Mouse (Mus musculus) frontal cortex, adult (tissue): ENCODE measurements at regions not wholly inside any gene's neighbourhood (a gene's known extent, or its start where the extent isn't known, plus 50 kb on each side); places are given as distances from the start of the nearest gene placed in this dataset.
A peak's percentile ranks its signal among the peaks of the same experiment; 100 is the strongest.

Experiments used
- ATAC-seq: cut with Nextera tagmentation; 2 replicates; pipeline ENCODE4 v1.9.2; 2017; ENCODE audit warnings: mild to moderate bottlenecking, moderate library complexity, mixed read lengths; ENCODE audit not compliant: low TSS enrichment

DNA sequence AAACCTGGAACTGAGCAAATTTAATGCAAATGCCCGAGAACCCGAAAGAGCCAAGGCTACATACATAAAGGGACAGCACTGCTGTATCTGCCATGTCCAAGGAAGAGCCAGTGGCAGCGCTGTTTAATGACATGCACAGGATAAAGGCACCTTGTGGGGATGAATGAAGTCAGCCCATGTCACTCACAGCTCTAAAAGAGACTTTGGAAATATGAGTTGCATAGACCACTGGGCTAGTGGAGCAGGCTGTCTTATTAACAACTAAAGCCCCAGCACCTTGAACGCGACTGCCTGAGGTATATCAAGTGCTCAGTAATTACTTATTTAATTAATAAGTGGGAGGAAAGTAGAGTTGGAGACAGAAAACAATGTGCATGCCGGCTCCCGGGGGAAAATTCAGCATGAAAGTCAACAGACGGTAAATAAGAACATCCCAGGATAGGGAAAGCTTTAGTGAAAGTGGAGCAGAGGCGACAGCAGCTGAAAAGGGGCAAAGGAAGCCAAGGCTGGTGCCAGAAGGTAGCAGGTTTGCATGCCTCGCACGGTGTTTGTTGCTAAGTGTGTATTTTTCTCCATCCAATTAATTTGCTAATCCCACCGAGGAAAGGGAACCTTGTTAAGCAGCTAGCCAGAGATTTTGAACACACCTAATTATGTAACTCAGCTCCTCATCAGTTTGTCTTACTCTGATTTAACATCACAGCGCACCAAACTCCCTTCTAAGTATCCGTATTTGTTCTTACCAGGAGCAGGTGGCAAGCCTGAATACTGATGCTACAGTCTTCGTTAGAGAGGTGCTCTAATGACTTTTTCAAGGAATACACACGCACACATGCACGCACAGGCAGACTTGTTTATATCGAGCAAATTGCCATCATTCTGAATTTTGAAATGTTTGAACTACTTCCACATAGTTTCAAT lies 167.4 kb downstream of the Triml1 start:
- ATAC-seq, result no peak

DNA sequence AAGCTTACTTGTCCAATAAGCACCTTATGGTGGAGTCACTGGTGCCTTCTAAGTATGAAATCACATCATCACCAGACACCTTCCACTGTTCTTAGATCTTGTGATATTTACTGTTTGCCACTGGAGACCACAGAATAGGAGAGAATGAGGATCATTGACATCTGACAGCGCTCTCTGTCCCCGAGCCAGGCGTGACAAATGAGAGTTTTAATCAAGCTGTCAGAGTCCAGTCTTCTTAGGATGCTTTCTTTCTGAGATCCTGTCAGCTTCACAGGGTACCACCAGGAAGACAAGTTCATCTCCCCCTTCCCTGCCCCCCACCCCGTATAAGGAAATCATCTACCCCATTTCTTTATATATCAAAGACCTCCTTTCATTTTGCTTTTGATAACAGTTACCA lies 168.7 kb downstream of the Triml1 start:
- no peak for ATAC-seq

DNA sequence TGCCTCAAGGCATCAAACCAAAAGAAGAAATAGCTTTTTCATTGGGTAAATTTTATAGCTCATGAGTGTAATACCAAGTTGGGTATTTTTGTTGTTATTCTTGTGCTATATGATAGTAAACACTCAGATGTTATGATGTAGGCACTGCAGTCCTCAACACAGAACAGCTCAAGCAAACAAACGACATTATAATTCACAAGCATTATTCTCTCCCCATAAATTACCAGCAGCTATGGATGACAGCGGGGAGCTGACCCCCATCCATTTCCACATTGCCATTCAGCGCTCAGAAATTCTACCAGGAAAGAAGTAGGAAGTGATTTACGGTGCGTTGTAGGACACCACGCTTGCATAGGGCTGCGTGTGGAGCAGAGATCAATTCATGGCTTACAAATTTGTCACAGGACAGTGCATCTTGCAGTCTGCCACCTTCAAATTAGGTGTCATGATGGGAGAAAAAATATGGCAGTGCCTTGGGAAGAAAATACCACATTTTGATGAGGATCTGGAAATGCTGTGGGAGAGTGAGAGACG lies 173.4 kb downstream of the Triml1 start:
- no peak for ATAC-seq

DNA sequence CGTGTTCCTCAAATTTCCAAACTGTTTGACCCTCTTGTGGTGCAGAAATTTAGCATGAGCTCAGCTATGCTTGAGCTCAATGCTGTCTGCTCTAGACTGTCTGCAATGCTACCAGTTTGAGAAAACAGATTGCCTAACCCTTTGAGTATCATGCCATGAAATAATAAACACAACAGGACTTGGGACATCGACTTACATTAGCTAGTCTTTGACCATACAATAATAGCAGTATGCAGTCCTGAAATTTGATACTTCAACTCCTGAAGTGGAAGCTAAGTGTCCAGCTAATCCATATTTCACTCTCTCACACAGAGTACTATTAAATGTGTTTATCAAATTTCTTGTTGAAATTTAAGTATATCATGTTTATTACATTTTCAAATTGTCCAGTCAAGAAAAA lies 176.8 kb downstream of the Triml1 start:
- ATAC-seq, result no peak

DNA sequence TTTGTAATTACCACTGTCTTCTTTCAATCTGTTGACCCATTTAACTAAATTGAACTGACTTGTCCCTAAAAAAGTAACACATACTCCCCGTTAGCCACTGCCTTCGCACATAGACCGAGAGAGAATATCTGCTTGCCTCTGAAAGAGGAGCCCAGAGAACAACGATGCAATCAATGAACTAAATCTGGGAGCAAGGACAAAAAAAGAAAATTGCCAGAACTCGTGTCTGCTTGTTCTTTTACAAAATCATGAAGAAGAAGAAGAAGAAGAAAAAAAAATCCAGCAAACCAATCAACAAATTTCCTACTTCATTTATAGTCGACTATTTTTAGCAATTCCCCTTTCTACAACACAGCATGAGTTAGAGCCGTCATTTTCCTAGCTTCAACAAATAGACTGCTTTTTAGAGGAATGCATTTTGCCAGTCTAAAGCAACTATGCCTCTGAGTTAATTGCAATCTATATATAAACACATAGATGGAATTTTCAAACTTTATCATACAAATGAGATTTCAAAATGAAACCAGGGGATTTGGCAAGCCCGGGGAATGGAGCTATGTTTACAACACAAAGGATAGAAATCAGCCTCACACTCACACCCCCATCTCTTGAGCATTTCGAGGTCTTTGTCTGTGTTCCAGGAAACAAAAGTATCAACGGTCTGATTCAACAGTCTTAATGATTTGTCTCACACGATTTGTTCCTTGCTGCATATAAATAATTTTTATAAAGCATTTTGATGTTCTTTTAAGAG lies 183.1 kb downstream of the Triml1 start:
- peak; percentile 92 for ATAC-seq

DNA sequence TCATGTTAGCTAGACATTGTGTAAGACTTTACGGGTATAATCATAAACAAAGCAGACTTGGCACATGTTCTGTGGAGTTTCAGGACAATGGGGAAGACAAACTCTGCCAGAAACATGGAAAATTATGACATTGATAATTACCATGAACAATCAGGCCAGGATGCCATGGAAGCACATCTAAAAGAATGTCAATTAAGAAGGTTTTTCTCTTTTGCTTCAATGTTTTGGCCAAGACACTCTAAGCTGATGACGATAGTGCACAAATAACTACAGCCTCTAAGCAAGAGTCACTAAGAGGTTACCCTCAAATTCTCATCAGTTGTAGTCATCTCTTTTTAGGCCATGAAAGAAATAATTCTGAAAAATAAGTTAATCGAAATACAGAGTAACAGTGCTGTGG lies 208.7 kb downstream of the Triml1 start:
- no peak for ATAC-seq

DNA sequence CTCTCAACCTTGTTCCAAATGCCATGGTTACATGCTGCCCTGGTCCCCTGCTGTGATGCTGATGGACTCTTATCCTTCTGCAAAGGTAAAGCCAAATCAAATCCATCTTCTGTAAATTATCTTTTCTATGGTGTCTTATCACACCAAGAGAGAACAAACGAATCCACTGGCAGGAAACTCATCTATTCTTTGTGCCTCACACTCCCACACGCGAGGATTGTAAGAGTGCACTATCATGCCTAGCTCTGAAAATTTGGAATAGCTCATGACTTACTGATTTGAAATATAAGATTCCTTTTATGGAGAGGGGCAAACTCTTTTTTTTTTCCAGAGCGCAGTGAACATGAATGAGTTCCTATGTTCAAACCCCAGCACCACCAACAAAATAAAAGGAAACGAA lies 249.6 kb downstream of the Triml1 start:
- peak; percentile 78 for ATAC-seq

DNA sequence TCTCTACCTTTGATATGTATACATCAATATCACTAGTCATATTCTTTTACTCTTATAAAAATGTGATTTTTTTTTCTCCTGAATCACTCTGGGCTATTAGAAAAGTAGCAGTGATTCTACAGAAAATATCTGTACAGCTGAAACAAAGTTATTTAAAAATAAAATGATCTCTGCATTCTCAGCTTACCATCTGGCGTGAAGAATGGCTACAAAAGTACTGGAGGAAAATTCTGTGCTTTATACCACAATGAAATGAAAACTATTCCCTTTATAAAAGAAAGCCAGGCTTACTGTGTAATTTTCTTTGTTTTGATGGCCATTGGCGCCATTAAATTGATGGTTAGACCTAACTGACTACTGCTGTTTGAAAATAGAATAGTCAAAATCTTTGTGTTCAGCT lies 254.8 kb downstream of the Triml1 start:
- peak; percentile 77 for ATAC-seq

DNA sequence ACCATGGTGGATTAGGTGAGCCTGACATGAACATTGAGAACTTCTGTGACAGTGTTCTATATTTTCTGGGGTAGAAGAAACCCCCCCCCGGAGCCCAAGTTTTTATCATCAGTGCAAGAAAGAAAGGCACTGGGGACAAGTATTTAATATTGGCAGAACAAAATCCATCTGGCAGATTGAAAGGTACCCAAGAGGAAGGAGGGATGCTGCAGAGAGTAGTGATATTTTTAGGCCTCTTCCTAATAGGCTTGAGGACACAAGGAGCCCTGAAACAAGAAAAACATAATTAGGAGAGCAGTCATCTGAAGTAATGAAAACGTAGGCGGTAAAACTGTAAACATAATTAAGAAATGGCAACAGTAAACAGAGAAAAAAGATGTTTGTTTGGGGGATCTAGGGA lies 271.0 kb downstream of the Triml1 start:
- ATAC-seq, result no peak
